Mouse (Mus musculus) myocyte (in vitro differentiated cells): ENCODE measurements around the gene Adgrf5. TPM values are rescaled to one million over a fixed set of nuclear protein-coding genes. Genes with fewer than 3 reads are reported as not detected.

Experiments
- H3K27me3 ChIP-seq: one replicate; pipeline ENCODE4 v1.6.1; 2011; ENCODE audit not compliant: control insufficient read depth, insufficient read depth, insufficient read length
- H3K36me3 ChIP-seq: one replicate; pipeline ENCODE4 v1.6.1; 2011; ENCODE audit not compliant: control insufficient read depth, insufficient read depth
- H3K4me2 ChIP-seq: one replicate; pipeline ENCODE4 v1.6.1; 2011; ENCODE audit warnings: low read depth, control low read depth
- H3K4me3 ChIP-seq: one replicate; pipeline ENCODE4 v1.5.1; 2011; ENCODE audit warnings: mild to moderate bottlenecking, control low read depth, moderate library complexity
- H3K79me2 ChIP-seq: one replicate; pipeline ENCODE4 v1.6.1; 2011; ENCODE audit not compliant: control insufficient read depth, insufficient read depth
- H3ac ChIP-seq: one replicate; pipeline ENCODE4 v1.6.1; 2011; ENCODE audit not compliant: control insufficient read depth, insufficient read length
- CEBPB ChIP-seq: IDR thresholded peaks from 2 replicates; pipeline ENCODE4 v1.6.1; 2011; ENCODE audit warnings: mild to moderate bottlenecking, moderate library complexity; ENCODE audit not compliant: poor library complexity, insufficient read depth, severe bottlenecking
- E2F4 ChIP-seq: IDR thresholded peaks from one replicate; pipeline ENCODE4 v1.6.1; 2011; ENCODE audit warnings: mild to moderate bottlenecking, control low read depth, moderate library complexity; ENCODE audit not compliant: insufficient read depth
- MAX ChIP-seq: IDR thresholded peaks from one replicate; pipeline ENCODE4 v1.6.1; 2011; ENCODE audit warnings: low read depth, mild to moderate bottlenecking, control low read depth
- MYOD1 ChIP-seq, 3 experiments: IDR thresholded peaks; one replicate each; pipeline ENCODE4 v1.6.1; 2011; ENCODE audit warnings: control low read depth in 2 of 3, low read depth in 2 of 3, mild to moderate bottlenecking in 2 of 3, moderate library complexity in 1 of 3; ENCODE audit not compliant: insufficient read length in 2 of 3, control insufficient read depth in 1 of 3
- MYOG ChIP-seq, 3 experiments: IDR thresholded peaks; one replicate each; pipeline ENCODE4 v1.6.1; 2011; ENCODE audit warnings: control low read depth in 2 of 3, low read depth in 2 of 3, mild to moderate bottlenecking in 2 of 3; ENCODE audit not compliant: insufficient read length in 2 of 3, control insufficient read depth in 1 of 3, insufficient read depth in 1 of 3
- POLR2A ChIP-seq: IDR thresholded peaks from one replicate; pipeline ENCODE4 v1.6.1; 2011; ENCODE audit warnings: low read depth, mild to moderate bottlenecking, control low read depth, moderate library complexity; ENCODE audit not compliant: insufficient read length
- POLR2AphosphoS2 ChIP-seq: IDR thresholded peaks from one replicate; pipeline ENCODE4 v1.6.1; 2011; ENCODE audit warnings: low read depth, control low read depth; ENCODE audit not compliant: insufficient read length
- REST ChIP-seq: IDR thresholded peaks from one replicate; pipeline ENCODE4 v1.6.1; 2011; ENCODE audit warnings: mild to moderate bottlenecking, control low read depth, moderate library complexity; ENCODE audit not compliant: insufficient read depth, insufficient read length
- SRF ChIP-seq: IDR thresholded peaks from one replicate; pipeline ENCODE4 v1.6.1; 2011; ENCODE audit warnings: low read depth; ENCODE audit not compliant: control insufficient read depth, insufficient read length
- TCF12 ChIP-seq: IDR thresholded peaks from one replicate; pipeline ENCODE4 v1.6.1; 2011; ENCODE audit warnings: mild to moderate bottlenecking, control low read depth; ENCODE audit not compliant: poor library complexity, insufficient read depth, severe bottlenecking
- TCF3 ChIP-seq: IDR thresholded peaks from one replicate; pipeline ENCODE4 v1.6.1; 2011; ENCODE audit warnings: low read depth, control low read depth; ENCODE audit not compliant: insufficient read length
- USF1 ChIP-seq: IDR thresholded peaks from one replicate; pipeline ENCODE4 v1.6.1; 2011; ENCODE audit warnings: low read depth, mild to moderate bottlenecking, control low read depth, moderate library complexity
- polyA plus RNA-seq: library from polyadenylated mRNA; unstranded; fragments of >200 nt; fragmentation: generic; extraction: Trizol; gene quantifications from one replicate; pipeline ENCODE4 v1.2.1, GENCODE M21; 2012; ENCODE audit warnings: missing spikeins

Gene Adgrf5
- polyA plus RNA-seq, 1 experiment: 0.04 TPM

- no peak overlapping the region for H3ac ChIP-seq
- no peak for TF ChIP-seq TCF12
- TF ChIP-seq POLR2AphosphoS2: no peak
- no peak for TF ChIP-seq CEBPB
- TF ChIP-seq USF1: no peak
- TF ChIP-seq SRF: no peak
- no peak for TF ChIP-seq E2F4
- TF ChIP-seq MAX: no peak
- no peak for TF ChIP-seq POLR2A
- no peak for TF ChIP-seq MYOG (IDR thresholded peaks at IDR 0.05; ENCODE audit: control insufficient read depth in 1 of 3, insufficient read depth in 1 of 3, insufficient read length in 2 of 3, low read depth in 2 of 3)
- no peak for TF ChIP-seq REST
- no peak for TF ChIP-seq MYOD1 (IDR thresholded peaks at IDR 0.05; ENCODE audit: control insufficient read depth in 1 of 3, insufficient read length in 2 of 3, low read depth in 2 of 3)
- no peak for TF ChIP-seq TCF3
- no peaks in the 10 kb centered on the region for H3K36me3 ChIP-seq
- no peak overlapping the region for H3K4me3 ChIP-seq
- no peaks in the 10 kb centered on the region for H3K79me2 ChIP-seq
- no peak overlapping the region for H3K4me2 ChIP-seq
- no peaks in the 10 kb centered on the region for H3K27me3 ChIP-seq
Measured at GRCm38 (mm10) chr17:43392191-43392590, 31.9 kb downstream of the Adgrf5 start.

- no peaks in the 10 kb centered on the region for H3K27me3 ChIP-seq
- H3ac ChIP-seq: no peak overlapping the region
- no peak overlapping the region for H3K4me3 ChIP-seq
- H3K79me2 ChIP-seq: no peaks in the 10 kb centered on the region
- H3K36me3 ChIP-seq: no peaks in the 10 kb centered on the region
- H3K4me2 ChIP-seq: no peak overlapping the region
- TF ChIP-seq CEBPB: no peak
- TF ChIP-seq TCF3: no peak
Measured at GRCm38 (mm10) chr17:43393669-43394068, 33.4 kb downstream of the Adgrf5 start.

- Histone ChIP-seq H3K79me2 (no peaks in the 10 kb centered on the region), H3K36me3 (no peaks in the 10 kb centered on the region), H3K4me2 (no peak overlapping the region), H3K27me3 (no peaks in the 10 kb centered on the region), H3ac (no peak overlapping the region), H3K4me3 (no peak overlapping the region)
- TF ChIP-seq MYOG (IDR thresholded peaks at IDR 0.05; ENCODE audit: control insufficient read depth in 1 of 3, insufficient read depth in 1 of 3, insufficient read length in 2 of 3, low read depth in 2 of 3) (no peak), MYOD1 (IDR thresholded peaks at IDR 0.05; ENCODE audit: control insufficient read depth in 1 of 3, insufficient read length in 2 of 3, low read depth in 2 of 3) (no peak), MAX (no peak), POLR2A (no peak), SRF (no peak), REST (no peak)
Measured at GRCm38 (mm10) chr17:43395400-43396258, 35.4 kb downstream of the Adgrf5 start.

- H3K27me3 ChIP-seq: no peaks in the 10 kb centered on the region
- H3K4me3 ChIP-seq: no peak overlapping the region
- TF ChIP-seq MAX (no peak), TCF3 (no peak), TCF12 (no peak), POLR2AphosphoS2 (no peak), POLR2A (no peak), E2F4 (no peak), REST (no peak), MYOG (IDR thresholded peaks at IDR 0.05; ENCODE audit: control insufficient read depth in 1 of 3, insufficient read depth in 1 of 3, insufficient read length in 2 of 3, low read depth in 2 of 3) (no peak), CEBPB (no peak), SRF (no peak), MYOD1 (IDR thresholded peaks at IDR 0.05; ENCODE audit: control insufficient read depth in 1 of 3, insufficient read length in 2 of 3, low read depth in 2 of 3) (no peak), USF1 (no peak)
Measured at GRCm38 (mm10) chr17:43398612-43399011, 38.4 kb downstream of the Adgrf5 start.

GRCm38 (mm10) chr17:43399151-43399550 lies 38.9 kb downstream of the Adgrf5 start:
- no peak overlapping the region for H3K4me3 ChIP-seq
- TF ChIP-seq E2F4 (no peak), SRF (no peak), TCF12 (no peak), CEBPB (no peak), MAX (no peak), MYOD1 (IDR thresholded peaks at IDR 0.05; ENCODE audit: control insufficient read depth in 1 of 3, insufficient read length in 2 of 3, low read depth in 2 of 3) (no peak), REST (no peak), USF1 (no peak), TCF3 (no peak), MYOG (IDR thresholded peaks at IDR 0.05; ENCODE audit: control insufficient read depth in 1 of 3, insufficient read depth in 1 of 3, insufficient read length in 2 of 3, low read depth in 2 of 3) (no peak), POLR2AphosphoS2 (no peak)

More at GRCm38 (mm10) chr17:43398612-43399011, 38.4 kb downstream of the Adgrf5 start:
- Histone ChIP-seq H3K4me2 (no peak overlapping the region), H3K36me3 (no peaks in the 10 kb centered on the region), H3ac (no peak overlapping the region), H3K79me2 (no peaks in the 10 kb centered on the region)

More at GRCm38 (mm10) chr17:43399151-43399550, 38.9 kb downstream of the Adgrf5 start:
- no peaks in the 10 kb centered on the region for H3K27me3 ChIP-seq
- H3K79me2 ChIP-seq: no peaks in the 10 kb centered on the region
- H3ac ChIP-seq: no peak overlapping the region
- no peak overlapping the region for H3K4me2 ChIP-seq
- H3K36me3 ChIP-seq: no peaks in the 10 kb centered on the region
